Mouse (Mus musculus): ENCODE measurements at regions not wholly inside any gene's neighbourhood (a gene's known extent, or its start where the extent isn't known, plus 50 kb on each side); places are given as distances from the start of the nearest gene placed in this dataset.

GRCm38 (mm10) chr4:140385686-140386085 lies 139.1 kb upstream of the Igsf21 start:
- no peak for TF ChIP-seq MYOG (IDR thresholded peaks at IDR 0.05; ENCODE audit: control insufficient read depth, extremely low read depth, insufficient read length)
- no peak for TF ChIP-seq CEBPB (IDR thresholded peaks at IDR 0.05; ENCODE audit: low read depth)
- no peak for TF ChIP-seq CTCF (IDR thresholded peaks at IDR 0.05; ENCODE audit: control insufficient read depth, insufficient read depth, insufficient read length)
- no peak for TF ChIP-seq USF1 (IDR thresholded peaks at IDR 0.05; ENCODE audit: low read depth)
- TF ChIP-seq MYOD1 (IDR thresholded peaks at IDR 0.05; ENCODE audit: control insufficient read depth, insufficient read length, low read depth), result no peak

All from C2C12 (cell line).